Comparison of ENCODE assay signal across 24 mouse cellular contexts in the genomic region with DNA sequence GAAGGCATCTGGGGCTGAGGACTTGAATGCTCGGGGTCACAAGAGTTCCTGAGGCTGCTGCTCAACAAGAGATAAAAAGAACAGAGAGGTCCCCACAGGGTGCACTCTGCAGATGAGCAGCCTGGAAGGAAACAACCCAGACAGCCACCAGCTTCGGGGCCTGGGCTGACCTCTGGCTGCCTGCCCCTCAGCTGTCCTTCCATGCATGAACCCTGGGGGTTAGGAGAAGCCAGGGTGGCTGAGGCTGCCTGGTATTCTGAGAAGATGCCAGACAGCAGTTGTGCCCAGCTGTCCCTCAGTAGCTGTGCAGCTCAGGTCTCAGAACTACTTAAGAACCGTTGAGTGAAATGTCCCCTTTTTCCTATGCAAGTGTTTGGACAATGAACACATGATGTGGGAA. TPM values are rescaled to one million over a fixed set of nuclear protein-coding genes. Genes with fewer than 3 reads are reported as not detected.
DNase-seq lines count a peak whose midpoint lies in the region; ATAC-seq lines count a peak whose summit lies in the region.
"Had no signal": no experiment of that assay in that cellular context is flagged by ENCODE, and none has a peak within 500 bp of the region (broad histone marks: within the 10 kb centered on the region; RNA-seq: fewer than 3 reads in every experiment).

No protein-coding gene starts in this region.

- WGBS in kidney, embryonic 15.5 days: 24% methylated on average over 3 of the region's 3 CpGs

- H3K4me2 ChIP-seq in kidney, embryonic 15.5 days: no peak overlapping the region
- H3K4me2 ChIP-seq: forebrain, embryonic 15.5 days; hindbrain, embryonic 12.5 days had no signal

- no peaks in the 10 kb centered on the region; the same call in 1 of the 2 replicates for H3K27me3 ChIP-seq in kidney, embryonic 15.5 days
- H3K27me3 ChIP-seq: CH12.LX; forebrain, embryonic 15.5 days; hindbrain, embryonic 12.5 days; Patski had no signal

- ATAC-seq in kidney, embryonic 15.5 days (replicated peaks; ENCODE audit: low FRiP score): no peak
- ATAC-seq: activated CD4-positive, CD25-positive, alpha-beta regulatory T cell, adult 4 months; forebrain, embryonic 15.5 days; hindbrain, embryonic 16.5 days; inflammation-experienced regulatory T-cells, adult 6 months; Patski had no signal

- no peaks in the 10 kb centered on the region for H3K36me3 ChIP-seq in kidney, embryonic 15.5 days
- H3K36me3 ChIP-seq: forebrain, embryonic 15.5 days; heart, embryonic 10.5 days; hindbrain, embryonic 12.5 days had no signal

- no peak overlapping the region for H3K27ac ChIP-seq in kidney, embryonic 15.5 days
- H3K27ac ChIP-seq: forebrain, embryonic 15.5 days; heart, embryonic 10.5 days; hindbrain, embryonic 12.5 days had no signal

- H3K4me1 ChIP-seq in kidney, embryonic 15.5 days: peaks cover 23% of the 10 kb centered on the region

- no peak overlapping the region for H3K4me3 ChIP-seq in kidney, embryonic 15.5 days (replicated peaks)
- H3K4me3 ChIP-seq: forebrain, embryonic 15.5 days; heart, embryonic 10.5 days; hindbrain, embryonic 12.5 days had no signal

- H3K9me3 ChIP-seq in kidney, embryonic 15.5 days (replicated peaks): no peaks in the 10 kb centered on the region
- H3K9me3 ChIP-seq: forebrain, embryonic 15.5 days; heart, embryonic 10.5 days; hindbrain, embryonic 12.5 days had no signal

- no peak overlapping the region for H3K9ac ChIP-seq in kidney, embryonic 15.5 days
- H3K9ac ChIP-seq: forebrain, embryonic 15.5 days; hindbrain, embryonic 12.5 days had no signal

- DNase-seq in gastrocnemius, postnatal 10 days: peak; percentile 56
- DNase-seq in gastrocnemius, adult 18-20 months (ENCODE audit: low spot score): no peak
- peak; percentile 17 for DNase-seq in kidney, postnatal 14 days
- peak; percentile 58 for DNase-seq in gastrocnemius, postnatal 25 days
- DNase-seq in adrenal gland, adult 18-20 months (ENCODE audit: low spot score in 2 of 2): no peak
- DNase-seq: adrenal gland, adult 2 months; adrenal gland, postnatal 25 days; cerebellum, adult 18-20 months; cerebellum, adult 9-11 months; cerebellum, postnatal 36 days; heart, postnatal 10 days; heart, postnatal 4 days had no signal

RNA-seq across cellular contexts. Expression of a gene that starts 3.4 kb away (rescaled TPM):
- total RNA-seq in gastrocnemius, postnatal 10 days (2021): 1 to 10 TPM; 2.0 to 2.4 TPM
- total RNA-seq in gastrocnemius, adult 18-20 months (2021): not detected
- 1.6 and 2.7 TPM in 2 replicates for polyA plus RNA-seq in kidney, embryonic 15.5 days (2015; fragmentation: Nextera tagmentation; extraction: Ambion mirVana)
- total RNA-seq in gastrocnemius, postnatal 25 days (2021): under 1 TPM in 1 of 2 experiments, not detected in 1; 0.54 TPM
- 10 to 100 TPM in 1 of 2 experiments, 1 to 10 TPM in 1; 5.9 to 30.2 TPM for total RNA-seq in adrenal gland, adult 18-20 months (2021)
- total RNA-seq: granulocyte monocyte progenitor cell, adult 5-6 weeks had no signal
- polyA plus RNA-seq: activated CD4-positive, CD25-positive, alpha-beta regulatory T cell, adult 4 months; inflammation-experienced regulatory T-cells, adult 6 months; Patski had no signal

RNA-seq across cellular contexts. Expression of a gene that starts 26.3 kb away (rescaled TPM):
- total RNA-seq in gastrocnemius, postnatal 10 days (2021): not detected
- not detected for total RNA-seq in gastrocnemius, adult 18-20 months (2021)
- polyA plus RNA-seq in kidney, embryonic 15.5 days (2015; fragmentation: Nextera tagmentation; extraction: Ambion mirVana): not detected in 2 replicates
- not detected for total RNA-seq in gastrocnemius, postnatal 25 days (2021)
- total RNA-seq in adrenal gland, adult 18-20 months (2021): not detected
- total RNA-seq: adrenal gland, adult 2 months; adrenal gland, postnatal 25 days; granulocyte monocyte progenitor cell, adult 5-6 weeks; heart, postnatal 10 days; heart, postnatal 4 days had no signal
- polyA plus RNA-seq: activated CD4-positive, CD25-positive, alpha-beta regulatory T cell, adult 4 months; adrenal gland, adult 2 months; forebrain, embryonic 11.5 days; forebrain, embryonic 15.5 days; heart, embryonic 10.5 days; heart, embryonic 14.5 days; hindbrain, embryonic 12.5 days; hindbrain, embryonic 16.5 days; inflammation-experienced regulatory T-cells, adult 6 months; Patski had no signal

RNA-seq across cellular contexts. Expression of a gene that starts 35.3 kb away (rescaled TPM):
- 10 to 100 TPM; 18.8 to 19.2 TPM for total RNA-seq in gastrocnemius, postnatal 10 days (2021)
- total RNA-seq in gastrocnemius, adult 18-20 months (2021): 10 to 100 TPM; 34.5 to 38.2 TPM
- 0.51 and 0.53 TPM in 2 replicates for polyA plus RNA-seq in kidney, embryonic 15.5 days (2015; fragmentation: Nextera tagmentation; extraction: Ambion mirVana)
- 10 to 100 TPM; 22.8 to 35.7 TPM for total RNA-seq in gastrocnemius, postnatal 25 days (2021)
- 1 to 10 TPM; 1.1 to 1.6 TPM for total RNA-seq in adrenal gland, adult 18-20 months (2021)

Comparison
In these comparisons a context has a peak if more than half of its experiments do, and no peak if none do; other contexts are left out.
1. DNase-seq: peak in gastrocnemius, postnatal 10 days (single experiment), kidney, postnatal 14 days (single experiment) and gastrocnemius, postnatal 25 days (single experiment); none in gastrocnemius, adult 18-20 months (single experiment) and adrenal gland, adult 18-20 months (0 of 2).
2. RNA of a gene that starts 35.3 kb away (total RNA-seq): 34.5 to 38.2 TPM in gastrocnemius, adult 18-20 months, 22.8 to 35.7 TPM in gastrocnemius, postnatal 25 days and 18.8 to 19.2 TPM in gastrocnemius, postnatal 10 days; 1.1 to 1.6 TPM in adrenal gland, adult 18-20 months; every median in the first group is over 4 times any median in the second.